Mouse (Mus musculus) hindlimb bud, embryonic 11.5 days (tissue): ENCODE results near the gene Mypn.

Source experiments
- DNase-seq: peaks from one replicate; pipeline ENCODE4 v3.0.0-alpha.2; 2012; ENCODE audit warnings: low read depth, low spot score; ENCODE audit errors: extremely low spot score

The Mypn gene

DNA sequence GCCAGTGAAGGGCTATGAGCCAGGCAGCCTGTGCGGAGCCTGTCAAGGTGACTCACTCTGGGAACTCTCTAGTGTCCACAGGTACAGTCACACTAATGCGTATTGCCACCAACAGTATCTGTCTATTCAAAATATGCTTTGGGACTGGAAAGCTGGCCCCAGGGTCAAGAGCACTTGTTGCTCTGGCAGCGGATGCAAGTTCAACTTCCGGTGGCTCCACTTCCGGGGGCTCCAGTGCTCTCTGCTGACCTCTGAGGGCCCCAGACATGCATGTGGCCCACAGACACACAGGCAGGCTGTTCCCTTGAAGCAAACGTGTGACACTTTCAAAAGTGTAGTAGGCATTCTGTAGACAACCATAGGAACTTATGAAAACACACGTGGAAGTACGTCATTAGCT is 2.2 kb downstream of the Mypn start:
- DNase-seq: no peak

DNA sequence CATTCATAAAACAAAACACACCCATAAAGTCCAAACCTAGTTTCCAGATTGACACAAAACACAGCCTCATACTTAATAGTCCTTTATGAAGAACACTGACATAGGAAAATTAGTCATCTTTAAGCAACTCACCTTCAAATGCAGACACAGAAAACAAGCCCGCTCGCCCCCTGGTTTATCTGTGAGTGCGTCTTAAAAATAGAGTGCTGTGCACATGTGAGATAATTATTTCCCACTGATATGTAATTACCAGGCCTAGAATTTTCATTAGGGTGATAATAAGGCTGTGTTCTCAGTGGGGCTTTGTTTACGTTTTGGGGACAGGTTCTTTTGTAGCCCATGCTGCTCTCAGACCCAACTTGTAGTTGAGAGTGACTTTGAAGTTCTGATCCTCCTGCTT is 4.7 kb downstream of the Mypn start:
- DNase-seq: no peak

DNA sequence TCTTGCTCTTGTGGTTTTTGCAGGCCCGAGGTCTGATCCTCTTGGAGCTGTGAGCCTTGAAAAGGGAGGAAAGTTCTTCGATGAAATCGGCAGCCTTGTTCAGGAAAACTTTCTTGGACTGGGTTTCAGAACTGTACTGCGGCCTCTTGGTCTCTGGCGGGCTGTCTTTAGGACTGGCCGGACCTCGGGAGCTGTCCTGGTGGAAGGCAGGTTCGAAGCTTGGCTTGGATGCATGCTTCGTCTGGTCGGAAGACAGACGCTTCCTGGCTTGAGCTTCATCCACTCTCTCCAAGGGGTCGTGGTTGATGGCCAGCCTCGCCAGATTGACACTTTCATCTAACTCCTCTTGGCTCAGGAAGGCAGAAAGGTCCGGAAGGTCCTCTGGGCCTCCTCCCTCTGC is 11.0 kb downstream of the Mypn start:
- no peak for DNase-seq

DNA sequence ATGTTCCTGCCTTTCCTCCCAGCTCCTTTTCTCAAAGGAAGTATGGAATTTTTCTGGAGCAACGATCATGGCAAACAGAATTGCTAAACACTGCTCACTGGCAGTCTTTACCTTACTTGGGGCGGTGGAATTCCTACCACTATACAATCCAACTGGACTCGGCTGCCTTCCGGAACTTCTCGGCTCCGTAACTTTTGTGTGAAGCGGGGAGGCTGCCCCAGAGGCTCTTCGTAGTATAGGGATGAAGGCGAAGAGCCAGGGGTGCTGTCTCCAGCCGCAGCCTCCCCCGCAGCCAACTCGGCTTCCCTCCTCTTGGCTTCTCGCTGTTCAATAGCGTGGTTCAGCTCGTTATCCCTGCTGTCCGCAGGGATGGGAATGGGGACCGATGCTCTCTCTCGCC is 11.5 kb downstream of the Mypn start:
- DNase-seq: no peak

DNA sequence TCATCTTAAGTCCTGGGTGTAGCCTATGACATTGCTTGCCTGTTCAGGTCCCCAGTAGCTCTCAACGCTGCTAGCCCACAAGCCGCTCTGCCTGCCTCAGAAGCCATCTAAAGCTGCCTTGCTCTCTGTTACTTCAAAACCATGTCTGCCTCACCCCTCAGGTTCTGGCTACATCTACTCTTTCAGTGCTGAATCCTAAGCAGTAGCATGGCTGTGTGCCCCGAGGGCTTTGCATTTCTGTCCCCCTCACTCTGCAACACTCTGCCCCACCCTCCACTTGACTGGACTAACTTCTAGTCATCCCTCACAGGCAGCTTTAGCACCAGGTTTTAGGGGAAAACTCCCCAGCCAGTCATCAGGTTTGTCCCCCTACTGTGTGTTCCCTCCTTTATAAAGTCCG is 19.3 kb downstream of the Mypn start:
- no peak for DNase-seq

DNA sequence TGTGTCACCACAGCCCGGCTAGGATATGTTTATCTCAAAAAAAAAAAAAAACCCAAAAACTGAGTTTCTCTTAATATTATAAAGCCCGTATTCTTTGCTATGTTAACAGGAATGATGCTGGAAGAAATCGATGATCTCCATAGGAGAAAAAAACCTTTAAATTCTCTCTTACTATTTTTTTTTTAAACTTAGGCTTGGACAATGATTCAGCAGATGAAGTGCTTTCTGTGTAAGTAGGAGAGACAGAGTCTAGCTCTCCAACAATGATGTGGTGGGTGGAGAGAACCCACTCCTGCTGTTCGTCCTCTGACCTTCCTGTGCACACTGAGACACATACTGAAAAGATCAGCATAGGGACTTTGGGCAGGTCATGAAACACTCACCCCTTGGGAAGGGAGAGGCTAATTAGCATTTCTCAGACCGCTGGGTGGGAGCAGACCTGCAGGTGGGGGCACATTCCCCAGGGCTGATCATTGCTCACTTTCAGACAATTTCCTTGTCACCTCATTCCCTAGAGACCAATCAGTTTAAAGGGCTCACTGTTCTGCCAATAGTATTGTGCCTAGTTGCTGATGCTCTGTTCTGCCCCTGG is 21.5 kb downstream of the Mypn start:
- DNase-seq: no peak

DNA sequence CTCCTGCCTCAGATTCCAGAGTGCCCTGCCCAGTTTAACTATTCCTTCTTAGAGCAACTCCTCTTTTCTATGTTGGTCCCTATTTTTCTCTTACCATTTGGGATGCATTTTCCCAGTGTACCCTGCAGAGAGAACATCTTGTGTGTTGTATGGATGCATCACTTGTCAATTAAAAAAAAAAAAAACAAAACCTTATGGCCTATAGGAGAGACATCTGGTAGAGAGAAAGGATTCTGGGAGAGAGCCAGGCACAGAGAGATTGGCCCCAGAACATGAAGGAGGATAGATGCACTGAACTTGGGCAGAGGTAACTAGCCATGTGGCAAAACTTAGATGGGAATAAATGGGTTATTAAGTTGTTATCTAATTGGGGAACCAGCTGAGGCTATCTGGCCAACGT is 22.6 kb downstream of the Mypn start:
- DNase-seq: no peak

DNA sequence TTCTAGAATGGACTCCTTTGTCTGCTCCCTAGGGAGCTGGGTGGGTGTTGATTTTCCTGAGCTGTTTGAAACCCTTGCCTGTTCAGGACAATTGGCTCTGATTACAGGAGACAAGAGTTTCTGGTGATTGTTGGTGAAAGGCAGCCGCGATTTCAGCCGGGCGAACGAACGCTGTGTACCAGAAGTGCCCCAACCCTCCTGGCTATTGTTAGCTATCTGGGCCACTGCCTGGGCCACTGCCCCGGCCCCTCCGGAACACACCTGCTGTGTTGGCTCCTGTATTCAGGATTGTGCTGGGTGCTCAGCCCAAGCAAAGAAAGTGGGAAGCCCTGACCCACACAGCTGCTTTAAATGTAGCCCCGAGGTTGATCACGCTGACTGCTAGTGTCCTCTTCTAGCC is 24.2 kb downstream of the Mypn start:
- DNase-seq: no peak

DNA sequence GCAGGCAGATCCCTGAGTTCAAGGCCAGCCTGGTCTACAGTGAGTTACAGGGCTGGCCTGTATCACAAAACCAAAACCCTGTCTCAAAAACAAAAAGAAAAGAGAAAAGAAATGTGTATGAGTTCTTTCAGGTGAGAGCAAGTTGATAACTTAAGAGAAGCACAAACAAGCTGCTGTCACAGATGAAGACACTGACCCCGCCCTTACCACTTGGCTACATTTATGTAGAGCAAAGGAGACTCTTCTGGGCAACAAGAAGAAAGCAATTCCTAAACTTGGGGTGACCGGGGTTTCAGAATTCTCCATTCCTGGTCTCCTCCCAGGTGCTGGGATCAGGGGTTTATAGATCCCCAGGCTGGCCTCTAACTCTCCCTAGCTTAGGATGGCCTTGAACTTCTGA is 25.4 kb downstream of the Mypn start:
- DNase-seq: no peak

DNA sequence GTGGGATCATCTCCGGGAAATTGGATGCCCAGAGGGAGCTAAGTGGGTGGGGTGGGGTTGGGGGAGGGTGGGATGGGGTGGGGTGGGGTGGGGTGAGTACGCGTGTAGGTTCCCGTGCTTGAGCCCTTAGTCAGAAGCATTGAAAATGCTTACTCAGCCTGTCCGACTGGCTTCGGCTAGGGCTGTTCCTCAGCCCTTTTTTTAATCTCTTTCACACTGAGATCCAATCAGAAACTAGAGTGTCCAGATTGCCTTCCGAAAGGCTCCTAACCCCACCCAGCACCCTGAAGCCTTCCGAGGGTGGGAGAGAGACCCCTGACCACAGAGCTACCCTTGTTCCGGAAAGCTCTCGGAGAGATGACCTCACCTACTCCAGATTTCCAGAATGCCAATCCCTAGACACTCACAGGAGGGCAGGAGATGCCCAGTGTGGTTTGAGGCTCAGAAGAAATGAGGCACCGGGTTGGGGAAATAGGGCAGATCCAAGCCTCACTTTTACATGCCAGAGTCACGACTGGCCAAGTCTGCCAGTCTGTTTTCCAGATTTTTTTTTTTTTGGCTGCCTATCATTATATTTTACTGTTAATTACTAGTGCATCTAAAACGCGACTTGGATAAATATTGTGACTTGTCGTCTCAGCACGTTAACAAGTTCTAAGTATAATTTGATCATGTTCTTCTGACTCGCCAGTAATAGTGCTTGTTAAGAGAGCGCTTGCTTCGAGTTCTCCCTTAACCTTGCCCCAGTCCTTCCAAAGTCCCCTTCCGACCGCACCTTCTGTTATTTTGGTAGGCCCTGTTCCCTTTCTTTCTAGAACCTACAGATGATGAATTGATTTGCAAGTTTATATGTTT is 26.2 kb downstream of the Mypn start:
- DNase-seq: no peak

DNA sequence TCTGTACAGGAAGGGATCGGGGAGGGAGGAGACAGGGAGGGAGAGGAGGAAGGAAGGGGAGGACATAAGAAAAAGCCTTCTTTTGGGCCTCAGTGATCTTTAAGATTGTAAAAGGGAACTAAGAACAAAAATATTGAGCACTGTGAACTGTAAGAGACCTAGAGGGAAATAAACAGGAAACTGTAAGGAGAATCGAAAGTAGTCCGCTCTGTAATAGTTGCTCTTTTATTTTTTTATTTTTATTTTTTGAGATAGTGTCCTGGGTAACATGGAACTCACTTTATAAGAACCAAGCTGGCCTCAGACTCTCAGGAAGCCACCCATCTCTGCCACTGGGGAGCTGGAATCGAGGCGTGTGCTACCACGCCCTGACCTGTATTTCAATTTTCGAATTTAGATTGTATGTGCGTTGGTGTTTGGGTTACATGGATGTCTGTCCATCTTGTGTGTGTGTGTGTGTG is 27.3 kb downstream of the Mypn start:
- DNase-seq: no peak

DNA sequence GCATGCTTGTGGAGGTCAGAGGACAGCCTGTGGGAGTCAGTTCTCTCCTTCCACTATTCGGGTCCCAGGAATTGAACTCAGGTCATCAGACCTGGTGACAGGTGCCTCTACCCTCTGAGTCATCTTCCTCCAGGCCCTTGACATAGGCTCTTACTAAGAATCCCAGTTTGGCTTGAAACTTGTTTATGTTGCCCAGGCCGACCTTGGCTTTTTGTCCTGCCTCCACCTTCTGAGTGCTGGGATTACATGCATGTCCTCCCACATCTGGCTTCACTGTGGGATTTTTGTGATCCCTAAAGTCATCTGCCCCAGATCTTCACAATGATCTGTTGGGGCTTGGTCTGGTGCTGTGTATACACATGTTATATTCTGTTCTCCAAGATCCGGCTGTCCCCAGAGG is 31.7 kb downstream of the Mypn start:
- no peak for DNase-seq

DNA sequence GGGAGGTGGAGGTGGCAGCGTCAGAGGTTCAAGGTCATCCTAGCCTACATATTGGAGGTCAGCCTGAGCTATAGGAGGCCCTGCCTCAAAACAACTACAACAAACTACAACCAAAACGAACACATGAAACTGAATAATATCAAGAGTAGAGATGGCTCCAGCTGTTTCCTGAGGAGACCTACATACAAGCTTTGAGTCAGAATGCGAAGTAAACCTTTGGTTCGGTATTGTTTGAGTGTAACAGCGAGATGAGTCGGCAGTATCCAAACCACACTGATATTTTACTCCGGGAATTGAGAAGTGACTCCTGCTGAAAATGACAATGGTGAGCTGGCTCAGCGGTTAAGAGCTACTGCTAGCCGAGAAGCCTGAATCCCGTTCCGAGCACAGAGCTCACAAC is 34.2 kb downstream of the Mypn start:
- no peak for DNase-seq

DNA sequence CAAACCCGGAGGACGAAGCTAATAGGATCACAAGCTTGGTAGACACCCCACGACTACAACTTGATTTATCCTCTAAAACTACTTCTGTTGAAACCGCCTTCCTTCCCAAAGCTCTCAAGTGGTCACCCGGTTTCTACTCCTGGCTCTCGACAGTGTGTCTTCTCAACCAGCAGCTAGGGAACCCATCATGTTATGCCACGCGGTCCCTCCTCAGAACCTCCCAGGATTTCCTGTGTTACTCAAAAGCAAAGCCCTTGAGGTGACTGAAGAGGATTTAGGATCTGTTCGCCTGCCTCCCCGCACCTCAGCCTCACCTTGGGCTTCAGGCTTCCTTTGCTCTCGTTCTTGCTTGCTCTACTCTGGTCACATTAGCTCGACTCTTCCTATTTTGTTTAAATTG is 35.6 kb downstream of the Mypn start:
- no peak for DNase-seq

DNA sequence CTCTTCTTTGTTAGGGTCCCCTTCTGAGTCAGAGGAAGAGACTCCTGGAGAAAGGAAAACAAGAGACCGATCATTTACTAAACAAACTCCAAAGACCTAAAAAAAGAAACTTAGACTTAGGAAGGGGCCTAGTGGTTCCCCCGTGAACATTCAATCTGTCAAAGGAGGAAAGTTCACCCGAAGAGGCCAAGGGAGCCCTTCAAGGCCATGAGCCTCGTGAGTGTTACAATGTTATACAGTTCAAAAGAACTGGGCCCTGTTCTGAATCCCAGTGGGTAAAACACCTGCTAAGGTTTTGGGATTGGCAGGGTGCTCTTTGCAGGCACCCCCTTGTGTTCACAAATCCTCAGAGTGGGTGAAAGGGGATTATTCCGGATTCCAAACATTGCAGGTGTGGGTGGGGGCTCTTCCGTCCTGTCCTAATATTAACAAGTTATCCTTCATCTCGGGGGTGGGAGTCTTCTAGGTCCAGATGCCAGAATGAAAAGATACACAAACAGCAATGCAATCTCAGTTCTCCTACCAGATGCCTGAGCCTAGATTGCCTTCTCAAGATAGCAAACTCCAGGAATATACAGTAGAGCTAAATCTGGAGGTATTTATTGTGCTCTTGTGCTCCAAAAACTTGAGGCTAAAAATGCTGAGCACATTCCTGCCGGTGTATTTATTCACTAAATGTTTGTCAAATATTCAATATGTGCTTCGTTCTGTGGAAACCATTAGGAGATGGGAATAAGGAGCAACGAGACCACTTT is 36.3 kb downstream of the Mypn start:
- no peak for DNase-seq

DNA sequence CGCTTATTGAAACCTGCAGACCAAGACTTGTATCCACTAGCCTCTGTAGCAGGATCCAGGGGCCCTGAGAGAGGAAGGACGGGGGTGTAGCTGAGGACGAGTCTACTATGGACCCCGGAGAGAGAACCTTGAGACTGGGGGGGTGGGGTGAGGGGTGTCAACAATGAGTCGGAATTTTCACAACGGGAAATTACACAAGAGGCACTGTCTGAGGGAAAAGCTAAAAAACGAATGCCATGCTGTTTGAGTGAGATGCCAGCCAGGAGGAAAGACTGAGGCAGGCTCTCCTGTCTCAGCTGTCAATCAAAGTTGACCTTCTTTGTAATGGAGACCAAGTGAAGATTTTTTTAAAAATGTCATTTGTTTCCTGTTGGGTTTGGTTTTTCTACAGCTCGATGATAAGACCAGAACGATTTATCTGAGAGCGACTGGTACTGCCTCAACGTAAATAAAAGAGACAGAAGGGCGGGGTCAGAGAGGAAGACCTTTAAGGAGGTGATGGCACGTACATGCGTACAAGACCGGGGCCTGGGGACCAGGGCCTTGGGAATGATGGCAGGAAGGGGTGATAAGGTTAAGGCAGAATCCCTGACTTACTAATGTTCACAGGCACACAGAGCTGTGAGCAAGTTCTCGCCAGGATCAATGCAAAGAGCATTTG is 37.9 kb downstream of the Mypn start:
- DNase-seq: no peak

DNA sequence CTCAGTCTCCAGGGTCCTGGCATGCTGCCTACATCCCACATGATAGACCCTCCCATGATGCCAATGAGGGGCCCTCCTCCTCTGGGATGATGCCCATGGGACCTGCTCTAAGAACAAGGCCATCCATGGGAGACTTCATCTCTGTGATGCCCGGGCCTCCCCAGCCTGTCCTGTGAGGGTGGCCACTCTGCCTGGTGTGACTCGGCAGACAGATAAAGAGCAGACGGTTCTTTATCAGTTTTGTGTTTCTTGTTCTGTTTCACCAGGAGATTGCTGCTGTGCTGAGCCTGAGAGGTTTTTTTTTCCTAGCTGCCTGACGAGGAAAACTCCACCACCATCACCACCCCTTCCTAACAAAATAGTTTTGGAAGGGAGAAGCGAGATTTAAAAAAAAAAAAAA is 42.5 kb downstream of the Mypn start:
- DNase-seq: no peak

DNA sequence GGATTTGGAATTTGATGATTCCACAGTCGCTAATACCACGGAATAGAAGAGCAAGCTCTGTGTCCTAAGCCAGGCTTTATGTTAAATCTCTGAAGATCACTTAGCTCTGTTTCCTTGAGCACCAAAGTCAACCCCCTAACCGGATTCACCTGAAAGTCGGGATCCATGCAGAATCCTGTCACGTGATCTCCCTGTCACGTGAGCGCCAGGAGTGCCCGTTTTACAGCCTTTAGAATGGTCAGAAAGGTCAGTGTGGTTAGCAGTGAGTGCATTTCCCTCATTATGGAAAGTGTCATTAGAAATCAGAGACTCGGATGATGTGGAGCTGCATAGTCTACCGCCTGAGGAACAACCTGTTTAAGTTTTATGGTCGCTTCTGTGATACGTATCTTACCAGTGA is 43.1 kb downstream of the Mypn start:
- DNase-seq: no peak

DNA sequence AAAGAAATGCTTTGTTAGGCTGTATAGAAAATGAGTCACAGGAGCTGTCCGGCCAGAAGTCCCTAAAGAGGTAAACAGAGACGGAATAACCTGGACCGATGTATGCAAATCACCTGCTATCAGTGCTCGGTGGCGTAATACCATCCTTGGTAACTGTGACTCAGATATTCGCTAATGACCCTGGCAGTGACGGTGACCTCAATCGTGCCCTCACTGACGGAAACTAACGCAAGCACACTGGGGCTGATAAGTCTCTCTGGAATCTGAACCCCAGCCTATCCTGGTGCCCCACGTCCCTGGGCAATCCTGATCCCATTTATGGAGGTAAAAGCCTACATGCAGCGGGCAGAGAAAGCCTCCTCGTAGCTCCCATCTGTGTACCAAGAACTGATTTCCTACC is 45.6 kb downstream of the Mypn start:
- DNase-seq: no peak

DNA sequence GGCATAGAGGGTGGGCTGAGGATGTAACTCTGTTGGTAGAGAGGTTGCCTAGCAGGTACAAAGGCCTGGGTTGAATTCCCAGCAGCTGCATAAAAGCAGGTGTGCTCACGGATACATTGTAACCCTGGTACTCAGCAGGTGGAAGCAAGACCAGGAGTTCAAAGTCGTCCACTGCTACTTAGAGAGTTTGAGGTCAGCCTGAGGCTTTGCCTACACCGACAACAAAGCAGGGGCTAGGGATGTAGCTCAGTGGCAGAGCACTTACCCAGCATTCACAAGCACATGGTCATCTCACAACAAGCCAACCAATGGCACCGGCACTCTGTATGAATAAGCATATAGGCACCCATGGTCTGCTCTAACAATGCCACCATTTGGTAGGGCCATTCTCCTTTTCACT is 46.3 kb downstream of the Mypn start:
- DNase-seq: no peak

DNA sequence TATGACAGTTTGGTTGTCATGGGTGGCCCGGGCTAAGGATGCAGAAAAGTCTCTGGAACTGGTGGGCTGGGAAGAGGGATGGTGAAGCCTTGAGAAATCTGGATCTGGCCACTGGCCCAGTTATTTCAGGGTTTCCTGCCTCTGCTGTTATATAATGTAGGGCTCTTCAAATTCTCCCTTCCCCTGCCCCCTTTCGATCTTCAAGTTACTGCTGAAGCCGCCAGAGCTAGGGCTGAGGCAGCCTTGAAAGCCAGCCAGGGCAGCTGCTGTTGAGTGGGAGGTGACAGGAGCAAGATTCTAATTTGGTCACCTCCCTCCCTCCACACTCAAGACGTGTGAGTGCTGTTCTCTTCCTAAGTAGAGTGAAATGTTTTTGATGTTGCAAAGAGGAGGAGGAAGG is 46.8 kb downstream of the Mypn start:
- DNase-seq: no peak

DNA sequence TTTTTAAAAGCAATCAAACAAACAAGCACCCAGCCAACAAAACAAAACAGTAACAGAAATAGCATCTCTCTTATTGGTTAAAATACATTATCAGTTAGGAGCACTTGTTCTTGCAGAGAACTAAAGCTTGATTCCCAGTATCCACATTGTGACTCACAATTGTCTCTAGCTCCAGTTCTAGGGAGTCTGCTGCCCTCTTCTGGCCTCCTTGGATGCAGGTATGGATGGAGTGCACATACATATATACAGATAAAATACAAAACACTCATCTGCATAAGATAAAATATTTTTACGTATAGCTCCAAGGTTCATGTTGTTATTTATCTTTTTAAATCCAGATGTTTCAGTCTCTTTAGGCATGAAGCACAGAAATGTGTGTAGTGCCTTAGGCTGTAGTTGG is 47.4 kb downstream of the Mypn start:
- DNase-seq: no peak
